Mouse (Mus musculus) E14TG2a.4 (cell line): ENCODE data around the gene Tpbgl.
A peak's percentile ranks its signal among the peaks of the same experiment; 100 is the strongest.

Source experiments
- H3K27me3 ChIP-seq: 2 replicates; pipeline ENCODE4 v1.6.1; 2014; ENCODE audit warnings: low read length, control low read depth; ENCODE audit not compliant: insufficient read depth
- H3K36me3 ChIP-seq: 2 replicates; pipeline ENCODE4 v1.6.1; 2014; ENCODE audit warnings: low read length, control low read depth; ENCODE audit not compliant: insufficient read depth
- H3K4me1 ChIP-seq: replicated peaks from 2 replicates; pipeline ENCODE4 v1.6.1; 2014; ENCODE audit warnings: low read depth, low read length, control low read depth
- H3K4me3 ChIP-seq: replicated peaks from 2 replicates; pipeline ENCODE4 v1.5.1; 2014; ENCODE audit warnings: mild to moderate bottlenecking, low read length
- H3K9me3 ChIP-seq: 2 replicates; pipeline ENCODE4 v1.6.1; 2014; ENCODE audit warnings: low read length, control low read depth
- CTCF ChIP-seq: conservative IDR thresholded peaks from 2 replicates; pipeline ENCODE4 v1.5.1; 2014; ENCODE audit warnings: low read length
- NANOG ChIP-seq: IDR thresholded peaks from 2 replicates; pipeline ENCODE4 v1.6.1; 2014; ENCODE audit warnings: borderline replicate concordance, low read length, mixed read lengths
- POU5F1 ChIP-seq: IDR thresholded peaks from 2 replicates; pipeline ENCODE4 v1.6.1; 2014; ENCODE audit warnings: low read length, borderline replicate concordance

The Tpbgl gene

GRCm38 (mm10) chr7:99625722-99626375 is 1.1 kb downstream of the Tpbgl start:
- Histone ChIP-seq H3K4me3 (peak overlapping the region; percentile 80), H3K9me3 (no peaks in the 10 kb centered on the region)

DNA sequence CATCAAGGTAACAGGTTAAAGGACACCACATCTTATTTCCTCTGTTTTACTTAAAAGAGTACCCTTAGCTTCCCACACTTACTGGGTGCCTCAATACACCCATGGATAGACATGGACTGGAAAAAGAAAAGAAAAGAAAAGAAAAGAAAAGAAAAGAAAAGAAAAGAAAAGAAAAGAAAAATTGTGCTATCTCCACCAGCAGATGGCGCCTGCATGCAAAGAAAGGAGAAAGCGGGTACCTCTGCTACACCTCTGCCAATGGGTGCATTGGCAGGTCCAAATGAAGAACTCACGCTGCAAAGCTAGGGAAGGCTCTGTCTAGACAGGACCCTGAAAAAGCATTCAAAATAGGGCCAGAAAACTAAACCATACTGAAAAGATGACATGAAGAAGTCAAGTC is 8.0 kb downstream of the Tpbgl start:
- Histone ChIP-seq H3K4me1 (no peaks in the 10 kb centered on the region), H3K9me3 (0 out of 2 replicates have a peak, but pooled peaks cover 6% of the 10 kb centered on the region), H3K27me3 (peaks cover 61% of the 10 kb centered on the region), H3K4me3 (no peak overlapping the region), H3K36me3 (no peaks in the 10 kb centered on the region)
- TF ChIP-seq CTCF = peak; percentile 24
- no peak for TF ChIP-seq NANOG
- no peak for TF ChIP-seq POU5F1

More at GRCm38 (mm10) chr7:99625722-99626375, 1.1 kb downstream of the Tpbgl start:
- Histone ChIP-seq H3K36me3 (no peaks in the 10 kb centered on the region), H3K27me3 (peaks cover 97% of the 10 kb centered on the region), H3K4me1 (peaks cover 15% of the 10 kb centered on the region)
- TF ChIP-seq POU5F1 (no peak), NANOG (no peak), CTCF (no peak)

GRCm38 (mm10) chr7:99618264-99618663 is 8.6 kb downstream of the Tpbgl start:
- Histone ChIP-seq H3K4me1 (no peaks in the 10 kb centered on the region), H3K27me3 (peaks cover 55% of the 10 kb centered on the region), H3K36me3 (no peaks in the 10 kb centered on the region), H3K4me3 (no peak overlapping the region), H3K9me3 (0 out of 2 replicates have a peak, but pooled peaks cover 6% of the 10 kb centered on the region)
- TF ChIP-seq CTCF (peak; percentile 31), NANOG (no peak)

DNA sequence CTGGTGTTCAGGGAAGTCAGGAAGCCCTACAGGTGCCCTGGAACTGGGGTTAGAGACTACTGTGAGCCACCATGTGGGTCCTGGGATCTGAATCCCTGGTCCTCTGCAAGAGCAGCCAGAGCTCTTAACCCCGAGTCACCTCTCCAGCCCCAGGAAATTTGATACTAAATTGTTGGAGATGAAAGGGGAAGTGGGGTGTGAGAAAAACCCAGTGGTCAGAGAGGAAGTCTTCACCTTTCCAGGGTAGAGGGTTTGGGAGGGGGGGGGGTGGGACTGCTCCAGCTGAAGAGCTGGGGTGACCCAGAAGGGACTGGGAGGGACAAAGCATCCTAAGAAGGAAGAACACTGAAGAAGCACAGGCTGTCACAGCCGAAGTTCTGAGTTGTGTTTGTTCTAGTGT is 19.3 kb downstream of the Tpbgl start:
- Histone ChIP-seq H3K9me3 (no peaks in the 10 kb centered on the region), H3K4me3 (no peak overlapping the region), H3K27me3 (no peaks in the 10 kb centered on the region; the same call in 1 of the 2 replicates), H3K4me1 (no peaks in the 10 kb centered on the region), H3K36me3 (no peaks in the 10 kb centered on the region)
- no peak for TF ChIP-seq POU5F1
- TF ChIP-seq NANOG = no peak
- no peak for TF ChIP-seq CTCF

DNA sequence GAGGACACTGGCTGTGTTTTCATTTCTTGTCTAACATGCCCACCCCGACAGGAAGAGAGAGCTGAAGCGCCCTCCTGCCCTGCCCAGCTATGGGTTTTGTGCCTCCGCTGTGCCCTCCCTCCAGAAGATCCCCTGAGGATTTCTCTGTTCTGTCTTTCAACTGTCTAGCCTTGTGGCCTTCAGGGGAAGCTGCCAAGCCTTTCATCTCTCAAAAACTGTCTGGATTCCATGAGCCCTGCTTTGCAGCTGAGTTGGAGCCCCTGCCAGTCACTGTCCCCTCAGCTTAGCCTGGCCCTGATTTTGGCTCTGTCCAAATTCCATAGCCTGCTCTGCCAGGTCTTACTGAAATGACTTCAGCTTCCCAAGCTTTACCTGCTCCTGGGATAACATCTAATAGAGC is 20.1 kb downstream of the Tpbgl start:
- Histone ChIP-seq H3K36me3 (0 out of 2 replicates have a peak, but pooled peaks cover 5% of the 10 kb centered on the region), H3K27me3 (no peaks in the 10 kb centered on the region; the same call in 1 of the 2 replicates), H3K4me1 (no peaks in the 10 kb centered on the region), H3K9me3 (no peaks in the 10 kb centered on the region), H3K4me3 (no peak overlapping the region)
- TF ChIP-seq NANOG (no peak), POU5F1 (no peak), CTCF (no peak)

DNA sequence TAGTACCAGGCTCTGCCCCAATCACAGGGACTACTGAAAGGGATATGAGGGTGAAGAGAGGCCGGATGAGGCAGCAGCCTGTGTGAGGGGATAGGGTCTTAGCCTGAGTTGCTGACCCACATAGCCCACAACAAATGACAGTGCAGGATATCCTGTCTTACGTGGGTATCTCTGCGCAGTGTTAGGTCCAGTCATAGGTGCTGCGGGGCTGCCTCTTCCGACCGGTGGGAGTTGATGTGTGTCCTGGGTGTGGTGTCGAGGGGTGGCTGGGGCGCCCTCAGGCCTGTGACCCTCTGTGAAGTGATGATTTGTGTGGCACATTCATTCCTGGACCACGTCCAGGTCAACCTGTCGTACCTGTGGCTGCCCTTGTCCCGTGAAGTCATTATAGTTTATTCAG is 20.6 kb downstream of the Tpbgl start:
- Histone ChIP-seq H3K36me3 (0 out of 2 replicates have a peak, but pooled peaks cover 5% of the 10 kb centered on the region), H3K27me3 (no peaks in the 10 kb centered on the region; the same call in 1 of the 2 replicates), H3K9me3 (no peaks in the 10 kb centered on the region), H3K4me3 (no peak overlapping the region), H3K4me1 (no peaks in the 10 kb centered on the region)
- TF ChIP-seq POU5F1 (no peak), NANOG (no peak), CTCF (no peak)

GRCm38 (mm10) chr7:99605058-99605457 is 21.8 kb downstream of the Tpbgl start:
- Histone ChIP-seq H3K4me1 (peaks cover 1% of the 10 kb centered on the region; the same call in 1 of the 2 replicates), H3K9me3 (no peaks in the 10 kb centered on the region), H3K4me3 (no peak overlapping the region), H3K36me3 (peaks cover 8% of the 10 kb centered on the region; the same call in 1 of the 2 replicates), H3K27me3 (no peaks in the 10 kb centered on the region; the same call in 1 of the 2 replicates)
- no peak for TF ChIP-seq CTCF
- TF ChIP-seq POU5F1 = no peak
- TF ChIP-seq NANOG = no peak

DNA sequence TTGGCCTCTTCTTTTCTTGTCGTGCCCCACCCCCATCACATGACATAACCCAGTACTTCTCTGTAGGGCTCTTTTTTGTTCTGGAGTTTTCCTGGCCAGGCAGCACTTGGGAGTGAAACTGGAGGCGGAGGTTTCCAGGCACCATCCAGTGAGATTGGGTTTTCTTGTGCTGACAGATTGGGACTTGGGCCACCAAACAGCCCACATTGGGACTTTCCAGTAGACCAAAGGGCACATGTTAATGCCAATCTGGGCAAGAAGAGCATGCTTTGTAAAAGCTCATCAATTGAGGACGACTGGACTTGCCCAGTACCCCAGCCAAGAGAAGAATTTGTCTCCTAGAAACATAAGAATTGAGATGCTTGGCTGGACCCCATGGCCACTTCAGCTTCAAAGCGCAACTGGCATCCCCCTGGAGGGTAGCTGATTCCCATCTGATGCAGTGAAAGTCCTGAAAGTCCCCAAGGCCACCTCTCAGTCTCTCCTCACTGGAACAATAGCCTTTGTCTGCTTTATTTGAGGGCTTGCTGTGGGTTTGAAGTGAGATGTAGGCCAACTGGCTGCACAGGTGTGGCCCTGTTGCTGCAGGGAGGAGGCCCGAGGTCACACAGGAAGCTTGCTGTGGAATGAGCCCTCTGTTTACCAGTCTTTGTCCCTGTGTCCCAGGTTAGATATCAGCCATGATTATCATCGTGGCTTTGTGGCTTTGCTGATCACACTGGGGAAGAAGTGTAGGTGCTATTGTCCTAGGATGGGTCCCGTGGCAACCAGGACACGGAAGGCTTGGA is 22.8 kb downstream of the Tpbgl start:
- no peak for TF ChIP-seq POU5F1
- TF ChIP-seq NANOG = no peak
- no peak for TF ChIP-seq CTCF
- H3K36me3 ChIP-seq = peaks cover 8% of the 10 kb centered on the region; the same call in 1 of the 2 replicates
- no peak overlapping the region for H3K4me3 ChIP-seq
- no peaks in the 10 kb centered on the region for H3K9me3 ChIP-seq
- no peaks in the 10 kb centered on the region; the same call in 1 of the 2 replicates for H3K27me3 ChIP-seq
- H3K4me1 ChIP-seq = peaks cover 11% of the 10 kb centered on the region
